Mouse (Mus musculus) kidney, embryonic 15.5 days (tissue): Measurements from ENCODE around the gene Sdcbp2. TPM values are rescaled to one million over a fixed set of nuclear protein-coding genes. Genes with fewer than 3 reads are reported as not detected.
A peak's percentile ranks its signal among the peaks of the same experiment; 100 is the strongest.

Source experiments
- ATAC-seq: fragments of 200-750 bp; cut with Nextera tagmentation; replicated peaks from 2 replicates; pipeline ENCODE4 v1.8.0; 2017; ENCODE audit warnings: moderate TSS enrichment; ENCODE audit not compliant: low FRiP score
- H3K27ac ChIP-seq: fragments of 300-500 bp; sonication (generic); 2 replicates; pipeline ENCODE4 v1.5.1; 2015; ENCODE audit warnings: mild to moderate bottlenecking, inconsistent platforms
- H3K27me3 ChIP-seq: fragments of 300-500 bp; sonication (generic); 2 replicates; pipeline ENCODE4 v1.6.1; 2015; ENCODE audit warnings: inconsistent platforms
- H3K36me3 ChIP-seq: fragments of 300-500 bp; sonication (generic); 2 replicates; pipeline ENCODE4 v1.6.1; 2015; ENCODE audit warnings: inconsistent platforms
- H3K4me1 ChIP-seq: fragments of 300-500 bp; sonication (generic); 2 replicates; pipeline ENCODE4 v1.6.1; 2015; ENCODE audit warnings: inconsistent platforms
- H3K4me2 ChIP-seq: fragments of 300-500 bp; sonication (generic); 2 replicates; pipeline ENCODE4 v1.6.1; 2015; ENCODE audit warnings: moderate library complexity, mild to moderate bottlenecking, inconsistent platforms
- H3K4me3 ChIP-seq: fragments of 300-500 bp; sonication (generic); replicated peaks from 2 replicates; pipeline ENCODE4 v1.5.1; 2015; ENCODE audit warnings: mild to moderate bottlenecking, inconsistent platforms
- H3K9ac ChIP-seq: fragments of 300-500 bp; sonication (generic); 2 replicates; pipeline ENCODE4 v1.6.1; 2015; ENCODE audit warnings: mild to moderate bottlenecking, inconsistent platforms
- H3K9me3 ChIP-seq: fragments of 300-500 bp; sonication (generic); replicated peaks from 2 replicates; pipeline ENCODE4 v1.6.1; 2016; ENCODE audit warnings: inconsistent platforms
- WGBS: fragments of 180-500 bp; shearing (Covaris S2); methylation state at CpG from one replicate; pipeline ENCODE4 v1.1.7; 2015; ENCODE audit warnings: mixed read lengths; 5-methylcytosine and 5-hydroxymethylcytosine counted together
- polyA plus RNA-seq: library from polyadenylated mRNA; unstranded; fragments of >200 nt; fragmentation: Nextera tagmentation; extraction: Ambion mirVana; gene quantifications from 2 replicates; pipeline ENCODE4 v1.2.1, GENCODE M21; 2015

Sdcbp2 gene
- polyA plus RNA-seq, 1 experiment from 2014 or later, result 1.4 TPM

DNA sequence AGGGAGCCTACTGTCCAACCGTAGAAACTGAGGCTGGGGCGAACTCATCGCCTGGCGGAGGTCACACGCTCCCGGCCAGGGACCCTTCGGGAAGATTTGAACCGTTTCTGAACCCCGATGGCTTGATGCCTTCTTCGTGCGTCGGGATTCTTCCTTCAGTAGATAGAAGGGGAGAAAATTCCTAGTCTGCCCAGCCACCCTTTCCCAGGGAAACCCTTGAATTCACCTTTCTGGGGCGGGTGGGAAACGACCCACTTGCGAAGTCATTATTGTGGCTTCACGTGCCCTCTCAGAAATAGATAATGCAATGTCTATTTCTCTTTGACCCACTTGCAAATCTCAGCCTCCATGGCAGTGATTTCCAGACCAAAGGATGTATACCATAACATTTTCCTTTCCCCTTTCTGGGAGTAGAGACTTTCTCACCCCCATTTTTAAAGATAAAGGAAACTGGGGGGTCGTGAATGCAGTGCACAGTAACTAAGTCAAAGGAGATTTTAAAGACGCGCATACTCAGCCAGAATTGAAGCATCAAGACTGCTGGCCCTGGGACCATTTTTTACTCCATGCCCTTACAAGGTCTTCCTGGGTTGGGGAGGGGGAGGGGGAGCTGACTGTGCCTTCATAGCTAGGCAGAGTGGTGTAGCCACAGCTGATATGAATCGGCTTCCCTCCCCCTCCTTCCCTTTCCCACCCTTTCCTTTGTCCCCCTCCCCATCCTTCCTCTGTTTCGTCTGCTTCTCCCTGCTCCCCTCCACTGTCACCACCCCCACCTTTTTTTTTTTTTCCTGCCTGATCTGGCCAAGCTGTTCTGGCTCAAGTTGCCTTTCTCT, 29.1 kb upstream of the Sdcbp2 start:
- ATAC-seq, result peak; percentile 42
- H3K27me3 ChIP-seq, result no peaks in the 10 kb centered on the region
- H3K4me1 ChIP-seq, result peaks cover 49% of the 10 kb centered on the region
- peak overlapping the region; percentile 95 for H3K9ac ChIP-seq
- peak overlapping the region; percentile 97 for H3K27ac ChIP-seq
- H3K4me3 ChIP-seq, result peak overlapping the region; percentile 88
- H3K9me3 ChIP-seq, result no peaks in the 10 kb centered on the region
- peak overlapping the region; percentile 67 for H3K4me2 ChIP-seq
- H3K36me3 ChIP-seq, result peaks cover 39% of the 10 kb centered on the region
- under 1% methylated on average over 21 of the region's 21 CpGs for WGBS

DNA sequence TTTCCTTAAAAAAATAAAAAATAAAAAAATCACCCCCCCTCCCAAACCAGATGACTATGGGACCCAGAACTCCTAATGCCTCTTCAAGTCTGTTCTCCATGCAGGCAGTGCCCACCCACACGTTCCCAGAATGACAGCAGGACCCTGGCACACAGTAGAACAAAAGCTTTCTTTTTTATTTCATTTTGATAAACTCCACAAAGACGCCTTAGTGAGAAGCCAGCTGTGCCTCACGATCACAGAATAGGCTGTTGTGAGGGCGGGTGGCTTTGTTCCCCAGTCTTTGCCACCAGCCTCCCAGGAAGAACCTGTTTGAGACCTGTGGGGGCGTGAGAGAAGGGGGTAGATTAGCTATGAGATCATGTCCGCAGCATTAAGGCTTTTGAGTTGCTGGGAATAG, 27.7 kb upstream of the Sdcbp2 start:
- peak overlapping the region; percentile 67 for H3K4me2 ChIP-seq
- H3K9me3 ChIP-seq, result no peaks in the 10 kb centered on the region
- H3K9ac ChIP-seq, result no peak overlapping the region
- peaks cover 49% of the 10 kb centered on the region for H3K4me1 ChIP-seq
- peaks cover 50% of the 10 kb centered on the region for H3K36me3 ChIP-seq
- H3K27me3 ChIP-seq, result no peaks in the 10 kb centered on the region
- no peak for ATAC-seq
- no peak overlapping the region; the same call in 1 of the 2 replicates for H3K27ac ChIP-seq
- peak overlapping the region; percentile 88 for H3K4me3 ChIP-seq
- 64% methylated on average over 6 of the region's 6 CpGs for WGBS

DNA sequence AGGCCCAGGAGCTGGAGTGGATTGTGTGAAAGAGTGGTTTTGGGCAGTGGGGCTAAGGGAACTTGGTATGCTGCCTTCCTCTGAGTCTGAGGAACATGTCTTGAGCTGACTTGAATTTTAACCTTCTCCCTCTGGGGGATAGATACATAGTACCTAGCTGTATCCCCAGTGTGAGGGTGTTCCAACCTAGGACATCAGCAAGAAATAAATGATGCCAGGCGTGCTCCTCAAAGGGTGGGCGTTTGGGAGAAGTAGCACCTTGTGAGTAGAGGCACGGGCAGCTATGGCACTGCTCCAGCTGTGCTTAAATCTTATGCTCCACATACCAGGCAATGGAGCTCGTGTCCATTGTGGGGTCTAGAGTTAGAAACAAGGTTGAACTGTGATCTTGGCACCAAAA, 25.9 kb upstream of the Sdcbp2 start:
- Histone ChIP-seq H3K36me3 (peaks cover 69% of the 10 kb centered on the region), H3K4me1 (peaks cover 46% of the 10 kb centered on the region), H3K4me3 (no peak overlapping the region), H3K9me3 (no peaks in the 10 kb centered on the region), H3K4me2 (no peak overlapping the region), H3K9ac (no peak overlapping the region), H3K27me3 (no peaks in the 10 kb centered on the region), H3K27ac (no peak overlapping the region)
- ATAC-seq, result no peak
- WGBS, result 87% methylated on average over 4 of the region's 4 CpGs

DNA sequence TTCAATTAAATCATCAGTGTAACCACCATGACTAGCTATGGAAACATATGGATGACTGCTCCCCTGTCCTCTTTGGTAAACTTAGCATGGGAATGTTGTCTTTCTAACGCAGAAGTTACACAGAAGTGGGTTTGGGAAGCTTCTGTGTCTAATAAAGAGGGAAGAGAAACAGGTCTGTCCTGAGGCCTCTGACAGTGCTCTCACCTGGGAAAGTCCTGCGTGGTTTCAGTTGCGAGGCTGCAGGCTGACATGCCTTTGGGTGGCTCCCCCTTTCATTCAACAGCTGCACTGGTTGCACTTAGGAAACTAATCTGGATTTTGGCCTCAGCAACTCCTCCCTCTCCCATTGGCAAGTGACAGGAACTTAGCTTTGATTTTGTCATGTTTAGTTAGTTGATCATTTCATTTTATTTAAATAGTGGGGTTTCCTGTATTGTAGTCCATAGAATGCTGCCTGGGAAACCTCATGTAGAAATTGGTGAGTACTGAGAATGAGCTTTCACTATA, 22.8 kb upstream of the Sdcbp2 start:
- no peak overlapping the region for H3K4me2 ChIP-seq
- H3K36me3 ChIP-seq, result peaks cover 94% of the 10 kb centered on the region
- H3K4me1 ChIP-seq, result peaks cover 29% of the 10 kb centered on the region
- H3K27ac ChIP-seq, result no peak overlapping the region
- H3K9ac ChIP-seq, result no peak overlapping the region
- no peak overlapping the region for H3K4me3 ChIP-seq
- H3K9me3 ChIP-seq, result no peaks in the 10 kb centered on the region
- H3K27me3 ChIP-seq, result no peaks in the 10 kb centered on the region
- WGBS, result 89% methylated on average over 3 of the region's 3 CpGs
- no peak for ATAC-seq

DNA sequence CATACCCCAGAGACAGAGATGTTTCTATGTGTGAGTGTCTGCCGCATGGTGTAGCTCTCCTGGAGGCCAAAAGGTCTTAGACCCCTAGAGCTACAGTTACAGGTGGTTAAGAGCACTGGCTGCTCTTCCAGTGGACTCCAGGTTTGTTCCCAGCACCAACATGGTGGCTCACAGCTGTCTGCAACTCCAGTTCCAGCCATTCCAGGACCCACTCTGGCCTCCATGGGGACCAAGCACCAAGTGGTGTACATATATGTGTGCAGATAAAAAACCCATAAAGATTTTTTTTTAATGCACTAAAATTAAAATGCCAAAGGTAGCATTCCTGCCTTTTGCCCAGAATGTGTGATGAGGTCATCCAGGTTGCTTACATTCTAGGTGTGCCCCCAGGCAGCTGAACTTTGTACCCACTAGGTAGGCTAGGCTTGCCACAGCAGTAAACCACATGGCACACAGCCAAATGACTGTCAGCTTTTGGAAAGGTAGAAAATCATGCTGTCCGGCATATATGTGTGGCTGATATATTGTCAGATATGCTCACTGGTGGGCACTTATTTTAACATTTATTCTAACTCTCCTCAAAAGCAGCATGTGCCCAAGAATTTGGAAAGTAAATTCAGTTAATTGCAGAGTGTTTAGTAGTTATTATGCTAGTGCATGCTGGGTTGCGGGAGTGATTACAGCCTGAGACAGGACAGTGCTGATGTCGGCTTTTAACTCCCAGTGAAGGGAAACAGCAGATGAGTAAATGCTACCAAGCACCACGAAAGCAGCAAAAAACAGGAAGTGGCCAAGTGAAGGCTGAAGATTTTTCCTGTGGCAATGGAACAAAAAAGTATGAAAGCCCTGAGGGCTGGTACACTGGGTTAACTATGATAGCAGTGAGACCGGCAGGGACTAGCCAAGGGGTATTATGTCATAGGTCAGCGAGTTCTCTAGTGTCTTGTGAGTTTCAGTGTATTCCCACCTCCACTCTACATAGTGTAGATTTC, 9.2 kb upstream of the Sdcbp2 start:
- WGBS, result 76% methylated on average over 7 of the region's 7 CpGs
- no peak overlapping the region for H3K27ac ChIP-seq

DNA sequence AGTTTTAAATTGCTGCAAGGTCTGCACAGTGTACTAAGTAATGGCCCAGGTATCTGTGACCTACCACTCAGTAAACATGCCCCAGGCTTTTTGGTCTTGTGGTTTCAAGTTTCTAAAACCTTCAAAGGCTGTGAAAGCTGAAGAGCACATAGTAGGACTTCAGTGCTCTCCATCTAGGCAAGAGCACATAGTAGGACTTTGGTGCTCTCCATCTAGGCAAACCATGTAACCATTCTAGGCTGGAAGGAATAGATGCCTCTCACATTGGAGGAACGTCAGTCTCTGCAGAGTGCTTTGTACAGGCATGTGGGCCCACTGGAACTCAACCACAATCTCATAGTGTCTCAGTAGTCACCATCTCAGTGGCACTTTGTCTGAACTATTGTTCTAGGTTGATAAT, 8.4 kb upstream of the Sdcbp2 start:
- no peak overlapping the region for H3K4me3 ChIP-seq
- no peaks in the 10 kb centered on the region for H3K4me1 ChIP-seq
- no peak overlapping the region for H3K4me2 ChIP-seq
- H3K9me3 ChIP-seq, result no peaks in the 10 kb centered on the region
- 93% methylated on average over 1 of the region's 1 CpGs for WGBS
- H3K36me3 ChIP-seq, result peaks cover 53% of the 10 kb centered on the region
- no peak for ATAC-seq
- H3K27me3 ChIP-seq, result no peaks in the 10 kb centered on the region
- no peak overlapping the region for H3K27ac ChIP-seq
- no peak overlapping the region for H3K9ac ChIP-seq

More for the DNA sequence above, 9.2 kb upstream of the Sdcbp2 start:
- H3K9ac ChIP-seq, result no peak overlapping the region
- no peak overlapping the region for H3K4me2 ChIP-seq
- no peak overlapping the region for H3K4me3 ChIP-seq
- ATAC-seq, result 0 out of 2 replicates have a peak, but pooled peaks have one; percentile 30
- H3K4me1 ChIP-seq, result no peaks in the 10 kb centered on the region
- no peaks in the 10 kb centered on the region for H3K9me3 ChIP-seq
- no peaks in the 10 kb centered on the region for H3K27me3 ChIP-seq
- H3K36me3 ChIP-seq, result peaks cover 61% of the 10 kb centered on the region

DNA sequence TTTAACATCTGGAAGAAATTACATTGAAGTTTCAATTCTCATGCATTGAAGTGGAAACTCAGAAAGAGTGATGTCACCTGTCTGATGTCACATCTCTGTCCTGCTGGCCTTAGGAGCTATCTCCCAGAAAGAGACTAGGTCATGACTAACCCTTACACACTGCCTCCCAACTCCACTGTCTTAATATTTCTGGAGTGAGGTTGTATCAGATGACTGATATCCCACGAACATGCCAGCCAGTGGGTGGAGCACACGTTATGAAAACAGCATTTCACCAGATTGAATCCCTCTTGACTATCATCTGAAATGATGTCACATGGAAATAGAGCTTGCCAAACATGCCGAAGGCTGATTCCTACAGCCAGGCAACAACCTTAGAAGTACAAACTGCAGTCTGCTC, 7.4 kb upstream of the Sdcbp2 start:
- Histone ChIP-seq H3K27ac (no peak overlapping the region), H3K27me3 (no peaks in the 10 kb centered on the region), H3K4me1 (no peaks in the 10 kb centered on the region), H3K4me3 (no peak overlapping the region), H3K36me3 (peaks cover 43% of the 10 kb centered on the region), H3K9me3 (no peaks in the 10 kb centered on the region), H3K4me2 (no peak overlapping the region), H3K9ac (no peak overlapping the region)
- WGBS, result 51% methylated on average over 3 of the region's 3 CpGs
- ATAC-seq, result no peak

DNA sequence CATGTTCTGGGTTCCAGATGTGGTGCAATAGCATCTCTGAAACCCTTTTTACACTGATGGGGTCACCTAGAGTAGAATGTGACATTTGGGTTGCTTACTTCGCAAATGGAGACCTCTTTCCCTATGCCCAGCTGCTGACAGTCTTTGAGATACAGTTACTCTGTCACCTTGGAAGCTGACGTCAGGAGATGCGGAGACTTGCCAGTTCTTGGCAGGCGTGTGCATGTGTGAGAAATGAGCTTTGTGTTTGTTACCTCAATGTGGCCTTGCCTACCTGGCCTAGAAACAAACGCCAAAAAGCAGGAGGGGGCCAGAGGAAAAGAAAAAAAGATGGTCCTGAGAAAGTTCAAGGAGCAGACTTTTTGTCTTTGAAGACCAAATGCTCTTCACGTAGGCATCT, 5.6 kb upstream of the Sdcbp2 start:
- H3K4me1 ChIP-seq, result no peaks in the 10 kb centered on the region
- 84% methylated on average over 6 of the region's 6 CpGs for WGBS
- no peaks in the 10 kb centered on the region for H3K27me3 ChIP-seq
- H3K36me3 ChIP-seq, result peaks cover 25% of the 10 kb centered on the region
- no peak overlapping the region for H3K9ac ChIP-seq
- no peaks in the 10 kb centered on the region for H3K9me3 ChIP-seq
- ATAC-seq, result no peak
- no peak overlapping the region for H3K4me3 ChIP-seq
- H3K4me2 ChIP-seq, result no peak overlapping the region
- no peak overlapping the region for H3K27ac ChIP-seq

DNA sequence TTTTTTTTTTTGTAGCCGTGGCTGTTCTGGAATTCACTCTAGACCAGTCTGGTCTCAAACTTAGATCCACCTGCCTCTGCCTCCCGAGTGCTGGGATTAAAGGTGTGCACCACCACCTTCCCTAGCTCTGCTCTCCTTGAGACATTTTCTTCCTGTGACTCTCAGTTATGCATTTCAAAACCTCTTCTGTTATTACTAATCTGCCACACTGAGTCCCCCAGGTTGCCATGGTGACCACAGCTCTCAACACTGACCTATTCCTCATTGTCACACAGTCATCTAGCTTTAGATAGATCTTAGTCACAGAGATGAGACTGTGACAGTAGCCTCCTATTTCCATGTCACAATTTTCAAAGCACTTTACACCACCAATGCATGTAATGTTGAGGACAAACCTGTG, 3.0 kb upstream of the Sdcbp2 start:
- no peak for ATAC-seq
- peaks cover 5% of the 10 kb centered on the region for H3K36me3 ChIP-seq
- no peak overlapping the region for H3K4me3 ChIP-seq
- no peaks in the 10 kb centered on the region for H3K27me3 ChIP-seq
- no peak overlapping the region for H3K27ac ChIP-seq
- no peaks in the 10 kb centered on the region for H3K4me1 ChIP-seq
- H3K9me3 ChIP-seq, result no peaks in the 10 kb centered on the region
- WGBS, result 90% methylated on average over 2 of the region's 2 CpGs
- no peak overlapping the region for H3K4me2 ChIP-seq
- no peak overlapping the region for H3K9ac ChIP-seq

DNA sequence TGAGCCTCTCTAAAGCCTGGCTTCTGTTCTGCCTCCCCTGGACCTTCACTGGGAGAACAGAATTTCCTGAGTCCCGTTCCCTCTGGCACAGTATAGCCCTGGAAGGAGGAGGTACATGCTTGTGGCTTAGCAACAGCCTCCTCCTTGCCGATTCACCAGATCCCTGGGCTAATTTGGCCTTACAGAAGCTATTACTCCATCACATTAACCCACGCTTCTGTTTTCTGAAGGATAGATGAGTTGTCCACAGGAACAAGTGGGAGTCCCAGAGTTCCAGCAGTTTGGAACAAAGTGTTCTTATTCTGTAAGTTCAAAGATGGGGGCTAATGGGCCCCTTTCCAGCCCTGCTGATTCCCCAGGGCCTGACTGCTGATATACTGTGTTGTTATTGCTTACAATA, 1.2 kb downstream of the Sdcbp2 start:
- Histone ChIP-seq H3K4me3 (no peak overlapping the region), H3K4me2 (no peak overlapping the region), H3K9me3 (no peaks in the 10 kb centered on the region), H3K27ac (no peak overlapping the region), H3K4me1 (peaks cover 16% of the 10 kb centered on the region), H3K9ac (no peak overlapping the region), H3K36me3 (no peaks in the 10 kb centered on the region), H3K27me3 (no peaks in the 10 kb centered on the region; the same call in 1 of the 2 replicates)
- WGBS, result 79% methylated on average over 3 of the region's 3 CpGs
- no peak for ATAC-seq

DNA sequence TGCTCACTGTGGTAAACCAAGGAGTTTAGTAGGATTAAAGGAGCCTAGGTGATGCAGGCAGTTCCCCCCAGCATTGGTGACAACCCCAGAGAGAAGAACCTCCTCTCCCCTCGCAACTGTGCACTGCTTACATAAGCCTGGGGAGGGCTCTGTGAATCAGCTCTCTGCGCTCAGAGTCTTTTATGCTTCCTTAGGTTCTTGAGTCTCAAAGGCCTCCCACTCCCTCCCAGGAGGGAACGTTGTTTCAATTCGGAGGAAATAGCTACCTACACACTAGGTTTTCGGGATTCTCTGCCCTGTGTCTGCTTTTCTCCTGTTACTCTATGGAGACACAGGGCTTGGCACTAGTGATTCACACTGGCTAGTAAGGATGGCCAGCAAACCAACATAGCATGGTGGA, 2.2 kb downstream of the Sdcbp2 start:
- no peaks in the 10 kb centered on the region for H3K36me3 ChIP-seq
- no peak overlapping the region for H3K27ac ChIP-seq
- H3K4me2 ChIP-seq, result no peak overlapping the region
- H3K4me3 ChIP-seq, result no peak overlapping the region
- H3K27me3 ChIP-seq, result no peaks in the 10 kb centered on the region; the same call in 1 of the 2 replicates
- no peak for ATAC-seq
- H3K9me3 ChIP-seq, result no peaks in the 10 kb centered on the region
- H3K4me1 ChIP-seq, result peaks cover 16% of the 10 kb centered on the region
- H3K9ac ChIP-seq, result no peak overlapping the region
- WGBS, result 64% methylated on average over 5 of the region's 5 CpGs
